Mouse (Mus musculus) cortical plate, adult 2 months (tissue): ENCODE data around the gene Gm10382.

ENCODE experiments used
- CTCF ChIP-seq: fragments of 200-500 bp; IDR thresholded peaks from 2 replicates; pipeline ENCODE4 v1.5.1; 2011; ENCODE audit warnings: mild to moderate bottlenecking, control low read depth, low read length; ENCODE audit not compliant: insufficient read depth; ENCODE audit errors: extremely low read depth
- POLR2A ChIP-seq: fragments of 200-500 bp; IDR thresholded peaks from 2 replicates; pipeline ENCODE4 v1.6.1; 2011; ENCODE audit warnings: mild to moderate bottlenecking, low read length, control low read depth; ENCODE audit not compliant: insufficient read depth; ENCODE audit errors: extremely low read depth

DNA sequence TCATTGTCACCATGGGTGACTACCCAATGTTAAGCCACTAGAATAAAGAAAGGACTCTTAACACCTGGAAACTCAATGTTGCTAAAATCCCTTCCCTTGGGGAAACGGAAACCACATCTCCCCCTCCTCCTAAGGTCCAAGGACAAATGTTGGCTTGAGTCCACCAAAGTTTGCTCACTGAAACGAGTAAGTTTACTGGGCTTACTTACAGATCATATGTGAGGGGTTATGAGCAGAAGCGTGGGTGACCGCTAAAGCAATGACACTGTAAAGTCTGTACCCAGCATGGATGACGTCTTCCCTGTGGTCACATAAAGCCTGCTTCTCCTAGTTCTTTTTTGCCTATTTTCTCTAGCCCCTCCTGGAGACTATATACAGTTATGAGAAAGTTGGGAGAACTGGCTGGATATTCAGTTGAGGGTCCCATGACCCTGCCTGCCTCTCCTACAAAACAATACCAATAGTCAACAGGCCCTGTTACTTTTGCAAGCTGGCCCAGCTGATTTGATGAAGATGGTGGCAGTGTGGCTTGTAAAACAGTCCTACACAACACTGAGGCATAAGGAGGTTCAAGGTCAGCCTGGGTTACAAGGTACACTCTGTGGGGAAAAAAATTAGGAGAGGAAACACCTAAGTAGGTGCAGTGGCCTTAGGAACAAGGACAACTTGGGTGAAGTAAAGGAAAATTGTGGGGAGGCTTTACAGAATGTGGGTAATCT lies 7.0 kb upstream of the Gm10382 start:
- no peak for TF ChIP-seq CTCF
- no peak for TF ChIP-seq POLR2A
